ENCODE assay signal across 8 mouse cellular contexts in genomic region chr4:156197131-156197828, GRCm38 (mm10). TPM values are rescaled to one million over a fixed set of nuclear protein-coding genes. Genes with fewer than 3 reads are reported as not detected.
DNase-seq lines count a peak whose midpoint lies in the region; ATAC-seq lines count a peak whose summit lies in the region.

Agrn (minus strand) TSS chr4:156197488.

- no peaks in the 10 kb centered on the region for H3K36me3 ChIP-seq in hindbrain, embryonic 16.5 days (ENCODE audit: control insufficient read depth, insufficient read depth, low read length)

- intact Hi-C loops in left cerebral cortex, postnatal 10 days (cut with DNase I) = loop anchor here (2.0 kb wide), 1 partner anchor 38 kb away; the partner anchor contains the start of gene Plekhn1

- peak within 1 kb of the TSS; percentile 68 for H3K4me2 ChIP-seq in hindbrain, embryonic 16.5 days (ENCODE audit: low read length)

- peak; percentile 81 for ATAC-seq in hindbrain, embryonic 16.5 days
- peak; percentile 56 for ATAC-seq in megakaryocyte, adult 5-6 weeks (ENCODE audit: poor library complexity, severe bottlenecking)

- H3K27ac ChIP-seq in hindbrain, embryonic 16.5 days (ENCODE audit: low read depth, low read length) = peak within 1 kb of the TSS; percentile 87

- peak within 1 kb of the TSS; percentile 95 for H3K9ac ChIP-seq in hindbrain, embryonic 16.5 days (ENCODE audit: low read depth, low read length)

- DNase-seq in NIH3T3 (ENCODE audit: low read depth) = peak; percentile 80
- peak; percentile 73 to 80 for DNase-seq in cerebellum, adult 18-20 months
- peak; percentile 76 for DNase-seq in gastrocnemius, postnatal 10 days
- DNase-seq in left cerebral cortex, postnatal 10 days (ENCODE audit: extremely low spot score in 1 of 2, low spot score in 2 of 2) = peak in 1 of 2 experiments; percentile 89
- peak; percentile 73 for DNase-seq in right cerebral cortex, postnatal 4 days
- DNase-seq in MN1 (ENCODE audit: low spot score) = no peak

- H3K9me3 ChIP-seq in hindbrain, embryonic 16.5 days (ENCODE audit: control insufficient read depth, low read length) = no peaks in the 10 kb centered on the region

- WGBS in hindbrain, embryonic 16.5 days = 1% methylated on average over 20 of the region's 88 CpGs

- peak within 1 kb of the TSS; percentile 82 for H3K4me3 ChIP-seq in hindbrain, embryonic 16.5 days (ENCODE audit: low read length)

- 0 out of 2 replicates have a peak, but pooled peaks cover under 1% of the 10 kb centered on the region for H3K27me3 ChIP-seq in hindbrain, embryonic 16.5 days (replicated peaks; ENCODE audit: control insufficient read depth, insufficient read depth, low read length)

- H3K4me1 ChIP-seq in hindbrain, embryonic 16.5 days (ENCODE audit: control insufficient read depth, insufficient read depth, low read depth, low read length) = peaks cover 31% of the 10 kb centered on the region

RNA-seq across cellular contexts. Expression of gene Agrn, which starts in this region (rescaled TPM):
- total RNA-seq in gastrocnemius, postnatal 10 days (2021) = 10 to 100 TPM; 31.4 to 40.8 TPM
- 94.4 and 118 TPM in 2 replicates for polyA plus RNA-seq in hindbrain, embryonic 16.5 days (2015; fragmentation: Nextera tagmentation; extraction: Ambion mirVana)
- total RNA-seq in left cerebral cortex, postnatal 10 days (2021) = 100 to 1,000 TPM; 237 to 253 TPM
- total RNA-seq in megakaryocyte, adult 5-6 weeks (2015) = 2.9 and 4.2 TPM in 2 replicates
- 1.8 and 2.9 TPM in 2 replicates for total RNA-seq in megakaryocyte, adult 5-6 weeks (2017)

Comparison
In these comparisons a context has a peak if more than half of its experiments do, and no peak if none do; other contexts are left out.
1. RNA of gene Agrn (total RNA-seq): 237 to 253 TPM in left cerebral cortex, postnatal 10 days and 31.4 to 40.8 TPM in gastrocnemius, postnatal 10 days; 1.8 to 4.2 TPM in megakaryocyte, adult 5-6 weeks; every median in the first group is over 4 times any median in the second.
2. RNA of gene Agrn (total RNA-seq): 237 to 253 TPM in left cerebral cortex, postnatal 10 days; 31.4 to 40.8 TPM in gastrocnemius, postnatal 10 days; every median in the first group is over 4 times any median in the second.